Mouse (Mus musculus): ENCODE measurements around the gene Hc. TPM values are rescaled to one million over a fixed set of nuclear protein-coding genes. Genes with fewer than 3 reads are reported as not detected.

Gene Hc
- total RNA-seq (2023): not detected

GRCm38 (mm10) chr2:35061338-35061737, at the start of gene Hc:
Hc (minus strand) TSS chr2:35061438.

GRCm38 (mm10) chr2:35109141-35109923, 48.1 kb upstream of the Hc start, which contains the start of gene Cntrl:
Cntrl (plus strand) TSS chr2:35109492.

GRCm38 (mm10) chr2:35101443-35101842, 40.2 kb upstream of the Hc start, which contains the start of gene AI182371:
AI182371 (minus strand) TSS chr2:35101543.

GRCm38 (mm10) chr2:34961481-34962036, 99.7 kb downstream of the Hc start, which contains the start of gene Traf1:
Traf1 (minus strand) TSS chr2:34961772.

Other genes starting within 250 kb of the Hc start
- 100 to 1,000 TPM; 101 to 107 TPM for gene Fbxw2, start 235.1 kb downstream of the Hc start, total RNA-seq (2023)
- not detected for gene Gm34653, start 228.4 kb downstream of the Hc start, total RNA-seq (2023)
- gene Cutal, start 187.0 kb downstream of the Hc start, total RNA-seq (2023): not detected
- gene Psmd5, start 186.5 kb downstream of the Hc start, total RNA-seq (2023): 10 to 100 TPM; 28.1 to 36.0 TPM
- gene Phf19, start 147.4 kb downstream of the Hc start, total RNA-seq (2023): 10 to 100 TPM; 12.0 to 15.2 TPM
- 10 to 100 TPM; 53.2 to 69.2 TPM for gene Traf1, start 99.7 kb downstream of the Hc start, total RNA-seq (2023)
- 1 to 10 TPM in 1 of 2 experiments, under 1 TPM in 1; 0.84 to 1.1 TPM for gene AI182371, start 40.1 kb upstream of the Hc start, total RNA-seq (2023)
- gene Cntrl, start 48.1 kb upstream of the Hc start, total RNA-seq (2023): 100 to 1,000 TPM; 148 to 153 TPM
- 100 to 1,000 TPM; 210 to 214 TPM for gene Rab14, start 139.7 kb upstream of the Hc start, total RNA-seq (2023)
- 10 to 100 TPM; 79.0 to 91.3 TPM for gene Gsn, start 194.9 kb upstream of the Hc start, total RNA-seq (2023)

All from B cell, adult 67 days (primary cell).